Mouse (Mus musculus) macrophage (primary cell): ENCODE measurements around the gene Zfp423. TPM values are rescaled to one million over a fixed set of nuclear protein-coding genes. Genes with fewer than 3 reads are reported as not detected.

Experiments used
- H3K27ac ChIP-seq: fragments of 350-480 bp; formaldehyde crosslinking; 2 replicates; pipeline ENCODE4 v1.9.0; 2021
- H3K36me3 ChIP-seq: fragments of 350-480 bp; formaldehyde crosslinking; 2 replicates; pipeline ENCODE4 v1.9.0; 2021; ENCODE audit errors: inconsistent target
- H3K4me3 ChIP-seq: fragments of 350-480 bp; formaldehyde crosslinking; 2 replicates; pipeline ENCODE4 v1.9.0; 2021; ENCODE audit errors: inconsistent target
- H3K79me2 ChIP-seq: fragments of 350-480 bp; formaldehyde crosslinking; 2 replicates; pipeline ENCODE4 v1.9.0; 2021; ENCODE audit errors: inconsistent target
- WGBS: methylation state at CpG from one replicate; pipeline ENCODE4 v1.1.7; 2026; ENCODE audit warnings: inconsistent platforms; ENCODE audit not compliant: missing documents; 5-methylcytosine and 5-hydroxymethylcytosine counted together
- polyA plus RNA-seq: library from polyadenylated mRNA; stranded (reverse); fragments of 250-400 nt; gene quantifications from 3 replicates; pipeline ENCODE4 v1.2.4, GENCODE M21; 2018; ENCODE audit warnings: inconsistent platforms

Zfp423 gene
- polyA plus RNA-seq, 1 experiment from 2014 or later: not detected

DNA sequence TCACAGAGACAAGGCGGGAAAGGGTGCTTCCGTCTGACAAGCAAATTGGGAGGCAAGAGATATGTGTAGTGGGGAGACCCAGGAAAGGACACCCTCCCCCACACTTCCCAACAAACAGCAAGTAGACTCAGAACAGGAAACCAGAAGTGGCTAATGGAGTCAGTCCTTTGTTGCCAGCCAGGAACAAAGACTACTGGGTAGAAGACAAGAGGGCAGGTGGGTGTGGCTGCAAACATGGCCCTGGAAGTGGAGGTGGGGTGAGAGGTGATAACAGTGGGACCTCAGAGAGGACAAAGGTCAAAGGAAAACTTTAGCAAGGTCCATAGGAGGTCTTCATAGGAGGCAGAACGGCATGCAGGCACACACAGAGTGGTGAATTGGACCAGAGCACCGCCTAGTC lies 265.7 kb downstream of the Zfp423 start:
- 93% methylated on average over 4 of the region's 4 CpGs for WGBS
- no peaks in the 10 kb centered on the region for H3K79me2 ChIP-seq
- no peak overlapping the region for H3K27ac ChIP-seq
- H3K36me3 ChIP-seq: no peaks in the 10 kb centered on the region
- no peak overlapping the region for H3K4me3 ChIP-seq

DNA sequence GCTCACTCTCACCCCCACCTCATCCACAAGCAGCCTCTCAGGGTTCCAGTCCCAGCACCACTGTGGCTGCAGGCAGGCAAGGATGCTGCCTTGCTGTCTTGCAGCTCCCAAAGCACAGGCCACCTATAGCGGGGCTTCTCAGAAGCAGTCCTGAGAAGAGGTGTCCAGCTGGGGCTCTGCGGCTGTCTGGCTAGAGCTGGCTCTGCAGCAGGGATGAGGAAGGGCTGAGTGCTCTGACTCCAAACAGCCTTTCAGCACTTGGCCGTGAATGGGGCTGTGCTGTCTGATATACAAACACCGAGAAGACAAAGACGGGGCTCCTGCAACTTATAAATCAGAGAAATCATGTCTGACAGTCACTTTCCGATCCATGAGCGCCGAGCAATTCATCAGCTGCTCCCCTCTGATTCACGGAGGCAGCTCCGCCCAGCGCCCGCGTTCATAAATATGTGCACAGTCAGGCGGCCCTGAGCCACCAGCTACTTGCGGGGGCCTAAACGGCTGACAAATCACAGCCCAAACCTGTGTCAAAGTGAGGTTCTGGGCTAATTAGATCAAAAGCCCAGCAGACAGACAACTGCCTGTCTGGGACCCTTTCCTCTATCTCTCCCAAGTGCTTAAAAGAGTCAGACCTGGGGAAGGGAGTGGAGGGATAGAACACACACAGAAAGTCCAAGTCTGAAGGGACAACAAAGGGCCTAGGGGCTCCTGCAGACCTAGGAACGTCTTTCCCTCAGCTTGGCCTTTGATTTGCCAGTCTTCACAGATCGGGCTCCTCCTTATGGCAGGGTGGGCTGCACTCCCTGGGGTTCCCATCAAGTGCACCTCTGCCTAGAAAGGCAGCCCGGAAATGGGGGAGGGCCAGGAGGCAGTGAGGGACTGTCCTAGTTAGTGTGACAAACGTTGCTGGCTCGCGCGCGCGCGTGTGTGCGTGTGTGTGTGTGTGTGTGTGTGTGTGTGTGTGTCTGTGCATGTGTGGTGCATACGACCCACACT lies 269.0 kb downstream of the Zfp423 start:
- H3K4me3 ChIP-seq: no peak overlapping the region
- H3K79me2 ChIP-seq: no peaks in the 10 kb centered on the region
- WGBS: 39% methylated on average over 24 of the region's 28 CpGs
- no peak overlapping the region for H3K27ac ChIP-seq
- no peaks in the 10 kb centered on the region for H3K36me3 ChIP-seq

DNA sequence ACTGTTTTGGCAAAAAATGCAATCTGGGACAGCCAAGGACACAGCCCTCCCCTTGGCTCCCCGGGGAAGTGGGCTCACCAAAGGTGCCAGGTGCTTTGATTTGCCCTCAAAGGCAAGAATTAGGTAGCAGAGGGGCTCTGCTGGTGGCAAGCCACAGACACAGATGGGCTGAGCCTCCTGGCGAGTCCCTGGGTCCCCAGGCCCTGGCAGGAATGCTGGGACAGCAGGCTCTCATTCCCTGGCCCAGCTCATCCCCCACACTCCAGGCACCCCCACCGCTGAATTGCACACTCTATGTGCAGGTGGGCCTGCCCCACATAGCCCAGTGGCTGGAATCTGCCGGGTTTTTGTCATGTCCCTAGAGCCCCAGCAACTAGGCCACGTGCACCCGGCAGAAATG lies 270.2 kb downstream of the Zfp423 start:
- 91% methylated on average over 6 of the region's 6 CpGs for WGBS
- H3K36me3 ChIP-seq: no peaks in the 10 kb centered on the region
- no peak overlapping the region for H3K27ac ChIP-seq
- H3K4me3 ChIP-seq: no peak overlapping the region
- H3K79me2 ChIP-seq: no peaks in the 10 kb centered on the region

DNA sequence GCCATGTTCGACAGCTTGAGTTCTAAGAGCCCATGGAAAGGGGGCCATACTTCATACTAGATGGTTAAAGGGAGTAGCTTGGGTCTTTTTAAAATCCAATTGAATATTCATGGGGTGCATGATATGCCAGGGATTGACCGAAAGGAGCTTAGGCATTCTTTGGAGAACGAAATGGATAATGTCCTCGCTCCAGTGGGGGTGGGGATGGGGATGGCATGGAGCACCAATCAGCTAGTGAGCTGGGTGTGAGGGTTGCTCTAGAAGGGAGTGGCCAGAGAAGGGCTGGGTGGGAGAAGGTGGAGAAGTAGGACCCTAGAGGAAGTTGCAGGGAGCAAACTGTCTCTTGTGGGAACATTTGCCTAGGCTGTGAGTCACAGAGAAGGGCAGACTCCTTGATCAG lies 271.0 kb downstream of the Zfp423 start:
- Histone ChIP-seq H3K36me3 (no peaks in the 10 kb centered on the region), H3K4me3 (no peak overlapping the region), H3K27ac (no peak overlapping the region), H3K79me2 (no peaks in the 10 kb centered on the region)
- WGBS: 79% methylated on average over 4 of the region's 4 CpGs

DNA sequence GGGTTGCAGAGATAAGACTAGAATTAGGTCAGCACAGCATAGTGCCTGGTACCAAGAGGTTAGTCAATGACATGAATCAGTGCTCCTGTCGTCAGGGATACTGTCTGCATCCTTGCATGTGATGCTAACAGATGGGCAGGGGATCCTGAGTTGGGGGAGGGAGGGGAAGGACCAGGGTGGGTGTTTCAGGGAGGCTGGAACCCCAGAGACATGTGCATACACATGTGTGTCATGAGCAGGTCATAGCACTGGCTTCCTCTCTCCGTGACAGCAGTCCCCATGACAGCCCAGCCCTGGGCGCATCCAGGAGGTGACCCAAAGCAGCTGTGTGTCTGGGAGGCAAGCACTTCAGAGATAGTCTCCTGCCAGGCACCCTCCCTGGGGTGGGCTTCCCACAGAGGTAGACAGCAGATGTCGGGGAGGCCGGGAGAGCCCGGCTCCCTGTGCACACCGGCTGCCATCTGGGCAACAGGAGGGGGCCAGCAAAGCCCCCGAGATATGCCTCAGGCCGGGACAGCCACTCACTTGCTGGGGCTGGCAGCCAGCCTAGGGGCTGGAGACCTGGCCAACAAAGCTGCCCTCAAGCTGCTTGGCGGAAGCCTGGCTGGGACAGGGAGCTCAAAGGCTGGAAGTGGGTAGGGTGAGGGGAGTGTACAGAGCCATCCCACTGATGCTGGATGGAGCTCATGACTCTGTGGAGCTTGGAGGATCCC lies 272.3 kb downstream of the Zfp423 start:
- no peaks in the 10 kb centered on the region for H3K36me3 ChIP-seq
- H3K4me3 ChIP-seq: no peak overlapping the region
- no peaks in the 10 kb centered on the region for H3K79me2 ChIP-seq
- WGBS: 90% methylated on average over 10 of the region's 10 CpGs
- H3K27ac ChIP-seq: no peak overlapping the region

DNA sequence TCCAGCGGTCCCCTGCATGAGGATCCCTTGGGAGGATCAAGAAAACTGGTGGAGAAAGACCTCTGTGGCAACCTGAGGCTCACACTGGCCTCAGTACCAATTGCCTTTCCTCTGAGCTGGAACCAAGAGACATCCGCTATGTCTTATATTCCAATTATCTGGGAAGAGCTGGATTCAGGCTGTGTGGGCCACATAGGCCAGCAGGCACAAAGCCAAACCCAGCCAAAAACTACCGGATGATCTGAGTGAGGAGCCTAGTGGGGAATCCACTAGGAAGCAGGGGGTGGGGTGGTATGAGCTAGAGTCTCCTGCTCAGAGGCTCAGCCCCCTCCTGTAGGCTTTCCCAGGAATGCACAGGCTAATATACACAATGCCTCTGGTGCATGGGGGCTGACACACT lies 273.4 kb downstream of the Zfp423 start:
- H3K79me2 ChIP-seq: no peaks in the 10 kb centered on the region
- no peak overlapping the region for H3K27ac ChIP-seq
- no peaks in the 10 kb centered on the region for H3K36me3 ChIP-seq
- WGBS: 87% methylated on average over 3 of the region's 3 CpGs
- no peak overlapping the region for H3K4me3 ChIP-seq

DNA sequence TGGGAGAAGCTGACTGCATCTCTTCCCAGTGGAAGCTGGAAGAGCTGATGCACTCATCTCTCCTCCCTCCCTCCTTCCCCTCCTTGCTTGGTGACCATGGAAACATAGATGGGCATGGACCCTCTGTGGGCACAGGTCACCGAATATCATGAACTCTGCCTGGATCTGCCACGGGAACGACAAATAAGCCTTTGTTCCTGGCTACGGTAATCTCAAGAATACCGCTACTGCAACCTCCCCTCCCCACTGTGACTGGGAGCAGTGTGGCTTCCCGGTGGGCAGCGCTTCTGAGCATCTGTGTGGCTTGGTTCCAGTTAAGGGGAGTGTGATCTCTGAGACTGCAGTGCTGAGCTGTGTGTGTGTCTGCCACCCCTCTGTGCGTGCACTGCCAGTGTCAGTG lies 274.0 kb downstream of the Zfp423 start:
- Histone ChIP-seq H3K36me3 (no peaks in the 10 kb centered on the region), H3K4me3 (no peak overlapping the region), H3K79me2 (no peaks in the 10 kb centered on the region), H3K27ac (no peak overlapping the region)
- WGBS: 93% methylated on average over 8 of the region's 8 CpGs

DNA sequence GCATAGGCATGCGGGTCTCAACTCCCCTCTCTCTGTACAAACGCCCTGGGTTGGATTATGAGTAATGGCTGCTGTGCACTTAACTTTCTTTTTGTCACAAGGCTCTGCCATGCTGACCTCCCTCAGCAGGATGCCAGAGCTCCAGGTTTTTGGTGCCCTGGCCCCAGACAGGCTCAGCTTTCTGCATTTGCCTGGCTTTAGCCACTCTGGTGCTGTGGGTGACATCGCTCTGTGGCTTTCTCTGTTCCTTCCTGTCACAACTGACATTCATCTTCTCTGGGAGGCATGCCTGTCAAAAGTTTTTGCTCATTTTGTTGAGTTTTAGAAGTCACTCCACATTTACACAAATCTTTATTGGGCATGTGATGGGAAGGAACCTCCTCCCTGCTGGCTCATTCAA lies 277.3 kb downstream of the Zfp423 start:
- Histone ChIP-seq H3K27ac (no peak overlapping the region), H3K36me3 (no peaks in the 10 kb centered on the region), H3K79me2 (no peaks in the 10 kb centered on the region), H3K4me3 (no peak overlapping the region)
- WGBS: 40% methylated on average over 3 of the region's 3 CpGs

DNA sequence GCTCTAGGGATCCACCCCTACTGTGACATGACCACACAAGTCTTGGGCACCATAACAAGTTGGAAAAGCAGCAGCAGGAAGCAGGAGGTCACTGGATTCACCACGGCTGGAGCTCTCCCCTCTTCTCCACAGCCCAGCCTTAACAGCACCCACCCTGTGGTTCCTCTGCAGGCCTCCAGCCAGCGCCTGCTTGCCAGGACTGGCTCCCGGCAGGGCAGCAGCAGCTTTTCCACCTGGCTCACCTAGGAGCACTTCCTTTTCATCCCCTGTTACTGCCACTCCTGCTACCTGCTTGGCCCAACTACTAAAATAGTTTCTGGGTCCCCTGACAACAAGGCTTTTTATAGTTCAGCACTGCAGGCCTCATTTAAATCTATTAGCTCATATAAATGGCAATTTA lies 279.4 kb downstream of the Zfp423 start:
- 63% methylated on average over 3 of the region's 3 CpGs for WGBS
- Histone ChIP-seq H3K79me2 (no peaks in the 10 kb centered on the region), H3K27ac (no peak overlapping the region), H3K36me3 (no peaks in the 10 kb centered on the region), H3K4me3 (no peak overlapping the region)

DNA sequence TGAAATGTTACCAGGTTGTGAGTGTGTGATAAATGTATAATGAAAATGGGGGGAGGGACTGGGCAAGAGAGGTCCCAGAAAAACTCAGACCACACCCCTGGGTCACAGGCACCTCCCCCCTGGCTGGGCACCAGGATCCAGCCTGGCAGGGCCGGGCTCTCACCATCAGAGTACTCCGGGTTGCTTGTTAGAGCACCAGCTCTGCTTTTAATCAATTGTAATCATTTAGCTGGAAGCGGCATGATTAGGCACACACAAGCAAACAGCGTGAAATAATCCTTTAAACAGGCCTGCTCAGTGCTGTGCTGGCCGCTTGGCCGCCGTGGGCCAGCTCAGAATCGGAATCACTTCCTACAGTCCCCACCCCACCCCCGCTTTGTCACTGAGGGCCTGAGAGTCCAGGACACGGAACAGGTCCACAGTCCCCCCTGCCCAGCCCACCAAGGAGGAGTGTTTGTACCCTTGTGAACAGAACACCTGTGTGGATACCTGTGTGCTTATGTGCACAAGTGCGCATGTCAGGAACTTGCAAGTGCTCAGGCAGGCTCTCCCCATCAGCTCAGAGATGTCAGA lies 279.9 kb downstream of the Zfp423 start:
- 95% methylated on average over 11 of the region's 11 CpGs for WGBS
- H3K36me3 ChIP-seq: no peaks in the 10 kb centered on the region
- H3K79me2 ChIP-seq: no peaks in the 10 kb centered on the region
- no peak overlapping the region for H3K27ac ChIP-seq
- no peak overlapping the region for H3K4me3 ChIP-seq

DNA sequence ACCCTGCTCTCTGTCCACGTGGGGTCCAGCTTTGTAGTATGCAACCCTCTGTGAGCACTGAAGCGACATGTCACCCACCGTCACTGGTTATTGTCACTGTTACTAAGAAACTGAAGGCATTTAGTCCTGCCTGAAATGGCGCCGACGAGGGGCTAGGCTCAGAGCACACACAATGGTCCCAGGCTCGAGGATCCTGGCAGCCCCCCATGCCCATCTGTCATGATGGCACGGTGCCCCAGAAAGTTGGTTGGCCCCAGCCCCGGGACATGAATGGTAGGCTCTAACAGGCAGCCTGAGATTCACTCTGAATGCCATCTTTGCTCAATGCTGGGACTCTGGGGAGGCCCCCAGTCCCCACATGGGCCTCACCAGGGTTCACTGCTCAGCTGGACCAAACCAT lies 284.0 kb downstream of the Zfp423 start:
- Histone ChIP-seq H3K36me3 (no peaks in the 10 kb centered on the region), H3K4me3 (no peak overlapping the region), H3K79me2 (no peaks in the 10 kb centered on the region), H3K27ac (no peak overlapping the region)
- 90% methylated on average over 9 of the region's 9 CpGs for WGBS

DNA sequence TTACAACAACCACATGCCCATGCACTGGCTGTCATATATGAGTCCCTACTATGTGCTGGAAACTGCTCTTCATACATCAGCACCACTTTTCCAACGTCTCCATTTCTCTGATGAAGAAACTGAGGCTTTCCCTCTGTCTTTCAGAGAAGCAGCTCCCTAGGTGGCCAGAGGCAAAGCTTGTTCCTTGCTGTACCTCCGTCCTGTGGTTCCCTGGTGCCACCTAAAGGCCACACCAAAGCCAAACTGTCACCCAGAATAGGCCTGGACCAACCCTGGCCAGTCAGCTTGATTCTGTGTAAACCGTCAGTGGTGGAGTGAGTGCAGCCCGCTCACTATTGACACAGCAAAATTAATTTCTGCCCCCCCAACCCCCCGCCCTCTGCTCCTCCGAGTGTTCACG lies 285.2 kb downstream of the Zfp423 start:
- no peaks in the 10 kb centered on the region for H3K36me3 ChIP-seq
- 55% methylated on average over 7 of the region's 7 CpGs for WGBS
- H3K27ac ChIP-seq: no peak overlapping the region
- H3K4me3 ChIP-seq: no peak overlapping the region
- H3K79me2 ChIP-seq: no peaks in the 10 kb centered on the region

DNA sequence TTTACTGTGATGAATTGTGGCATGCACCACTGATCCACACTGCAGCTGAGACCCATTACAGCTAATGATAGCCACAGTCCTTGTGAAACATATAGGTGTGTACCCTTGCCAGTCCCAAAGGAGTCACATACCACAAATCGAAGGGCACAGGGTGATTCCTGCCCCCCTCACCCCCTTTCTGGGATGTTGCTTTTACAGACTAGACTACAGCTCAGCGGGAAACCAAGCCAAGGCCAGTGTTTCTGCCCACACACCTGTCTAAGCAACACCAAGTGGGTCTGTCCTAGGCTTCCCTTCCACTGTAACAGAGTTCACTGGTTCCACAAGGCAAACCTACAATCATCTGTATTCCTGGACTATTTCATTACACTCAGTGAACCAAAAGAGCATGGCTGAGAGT lies 287.2 kb downstream of the Zfp423 start:
- Histone ChIP-seq H3K4me3 (no peak overlapping the region), H3K79me2 (no peaks in the 10 kb centered on the region), H3K27ac (no peak overlapping the region), H3K36me3 (no peaks in the 10 kb centered on the region)
- WGBS: 74% methylated on average over 2 of the region's 2 CpGs

DNA sequence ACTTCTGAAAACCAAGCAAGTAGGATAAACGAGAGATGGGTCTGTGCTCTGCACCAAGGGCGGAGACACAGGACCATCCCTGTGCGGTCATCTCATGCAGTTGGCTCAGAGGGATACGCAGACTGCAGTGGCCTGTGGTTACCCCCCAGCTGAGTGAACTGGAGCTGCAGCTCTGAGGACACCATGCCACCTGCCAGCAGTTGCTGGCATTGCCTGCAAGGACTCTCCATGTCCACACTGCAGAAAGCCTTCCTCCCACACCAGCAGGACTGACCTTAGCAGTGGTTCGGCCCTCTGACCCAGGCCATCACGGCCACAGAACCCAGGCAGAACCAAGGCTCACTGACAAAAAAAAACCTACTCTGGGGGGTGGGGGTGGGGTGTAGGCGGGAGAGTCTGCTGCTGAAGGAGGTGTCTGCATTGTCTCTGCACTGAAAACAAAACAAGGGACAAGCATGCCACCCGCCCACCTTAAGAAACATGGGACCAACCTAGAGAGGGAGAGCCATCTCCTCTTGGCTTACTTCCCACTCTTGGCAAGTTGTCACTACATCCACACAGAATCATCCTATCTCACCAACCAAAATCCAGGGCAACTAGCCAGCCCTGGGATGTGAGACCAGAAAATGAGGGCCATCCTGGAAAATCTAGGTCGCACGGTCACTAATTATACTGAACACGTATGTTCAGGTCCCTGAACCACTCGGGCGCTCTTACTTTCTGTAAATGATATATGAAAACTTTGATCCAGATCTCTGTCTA lies 288.0 kb downstream of the Zfp423 start:
- Histone ChIP-seq H3K4me3 (no peak overlapping the region), H3K79me2 (no peaks in the 10 kb centered on the region), H3K27ac (no peak overlapping the region), H3K36me3 (no peaks in the 10 kb centered on the region)
- WGBS: 92% methylated on average over 13 of the region's 13 CpGs
